Mouse (Mus musculus) olfactory bulb, adult 2 months (tissue): Measurements from ENCODE around the gene Zic2. TPM values are rescaled to one million over a fixed set of nuclear protein-coding genes. Genes with fewer than 3 reads are reported as not detected.
"Not testable (repeated sequence)": the region's sequence is repeated elsewhere in the genome, so short reads cannot be mapped to it uniquely, and the experiment has no call there.

Experiments used
- H3K27ac ChIP-seq: fragments of 200-500 bp; 2 replicates; pipeline ENCODE4 v1.5.1; 2012; ENCODE audit warnings: low read depth, low read length; ENCODE audit not compliant: insufficient read depth
- H3K4me1 ChIP-seq: fragments of 200-500 bp; 2 replicates; pipeline ENCODE4 v1.6.1; 2012; ENCODE audit warnings: low read length; ENCODE audit not compliant: control insufficient read depth, insufficient read depth
- H3K4me3 ChIP-seq: fragments of 200-500 bp; 2 replicates; pipeline ENCODE4 v1.5.1; 2012; ENCODE audit warnings: mild to moderate bottlenecking, low read depth, low read length, moderate library complexity; ENCODE audit not compliant: insufficient read depth
- CTCF ChIP-seq: fragments of 200-500 bp; IDR thresholded peaks from 2 replicates; pipeline ENCODE4 v1.5.1; 2012; ENCODE audit warnings: low read depth, mild to moderate bottlenecking, low read length, moderate library complexity; ENCODE audit not compliant: insufficient read depth
- POLR2A ChIP-seq: fragments of 200-500 bp; IDR thresholded peaks from 2 replicates; pipeline ENCODE4 v1.6.1; 2012; ENCODE audit warnings: mild to moderate bottlenecking, low read depth, low read length, moderate library complexity; ENCODE audit not compliant: insufficient read depth
- WGBS: fragments of 180-500 bp; shearing (Covaris S2); methylation state at CpG from one replicate; pipeline ENCODE4 v1.1.7; 2018; 5-methylcytosine and 5-hydroxymethylcytosine counted together
- polyA plus RNA-seq: library from polyadenylated mRNA; stranded (reverse); fragments of >200 nt; gene quantifications from 2 replicates; pipeline ENCODE4 v1.2.4, GENCODE M21; 2012; ENCODE audit warnings: low replicate concordance; ENCODE audit not compliant: missing spikeins, insufficient read depth, insufficient read length

Gene Zic2
- polyA plus RNA-seq, 1 experiment = not detected

- TF ChIP-seq POLR2A (no peak), CTCF (no peak)
- Histone ChIP-seq H3K4me1 (peaks cover 21% of the 10 kb centered on the region), H3K27ac (no peak within 1 kb of the TSS), H3K4me3 (peak within 1 kb of the TSS; percentile 41)
- WGBS = 2% methylated on average over 59 of the region's 59 CpGs
These were observed 24.5 kb upstream of the Zic2 start, which contains the start of gene Gm5089 for GRCm38 (mm10) chr14:122450496-122451382. Gene Gm5089 (minus strand): TSS chr14:122451115.

GRCm38 (mm10) chr14:122451551-122452145, 23.6 kb upstream of the Zic2 start:
- H3K4me1 ChIP-seq = peaks cover 21% of the 10 kb centered on the region
- H3K4me3 ChIP-seq = no peak overlapping the region
- H3K27ac ChIP-seq = no peak overlapping the region
- no peak for TF ChIP-seq POLR2A
- TF ChIP-seq CTCF = no peak
- WGBS = 87% methylated on average over 5 of the region's 5 CpGs

GRCm38 (mm10) chr14:122452701-122453387, 22.4 kb upstream of the Zic2 start:
- 51% methylated on average over 13 of the region's 13 CpGs for WGBS
- Histone ChIP-seq H3K4me3 (no peak overlapping the region), H3K27ac (no peak overlapping the region), H3K4me1 (peaks cover 21% of the 10 kb centered on the region)
- TF ChIP-seq POLR2A (no peak), CTCF (no peak)

GRCm38 (mm10) chr14:122453388-122453995, 21.7 kb upstream of the Zic2 start:
- 13% methylated on average over 32 of the region's 32 CpGs for WGBS
- no peak for TF ChIP-seq POLR2A
- TF ChIP-seq CTCF = no peak

GRCm38 (mm10) chr14:122453996-122454738, 21.1 kb upstream of the Zic2 start:
- peaks cover 21% of the 10 kb centered on the region for H3K4me1 ChIP-seq
- WGBS = 41% methylated on average over 12 of the region's 12 CpGs
- no peak overlapping the region for H3K27ac ChIP-seq
- no peak for TF ChIP-seq CTCF
- TF ChIP-seq POLR2A = no peak
- no peak overlapping the region for H3K4me3 ChIP-seq

More at GRCm38 (mm10) chr14:122453388-122453995, 21.7 kb upstream of the Zic2 start:
- Histone ChIP-seq H3K4me3 (peak overlapping the region; percentile 2; the same call in 1 of the 2 replicates), H3K27ac (no peak overlapping the region), H3K4me1 (peaks cover 21% of the 10 kb centered on the region)

GRCm38 (mm10) chr14:122454901-122455561, 20.2 kb upstream of the Zic2 start:
- Histone ChIP-seq H3K27ac (no peak overlapping the region), H3K4me1 (peaks cover 19% of the 10 kb centered on the region), H3K4me3 (no peak overlapping the region)
- TF ChIP-seq POLR2A (no peak), CTCF (no peak)
- 73% methylated on average over 10 of the region's 10 CpGs for WGBS

GRCm38 (mm10) chr14:122455562-122455958, 19.7 kb upstream of the Zic2 start:
- no peak for TF ChIP-seq POLR2A
- TF ChIP-seq CTCF = no peak
- Histone ChIP-seq H3K4me1 (peaks cover 14% of the 10 kb centered on the region), H3K4me3 (no peak overlapping the region), H3K27ac (no peak overlapping the region)
- 64% methylated on average over 4 of the region's 4 CpGs for WGBS

- 81% methylated on average over 10 of the region's 12 CpGs for WGBS
- H3K4me1 ChIP-seq, H3K27ac ChIP-seq, H3K4me3 ChIP-seq: not testable (repeated sequence)
These were observed 15.9 kb upstream of the Zic2 start for GRCm38 (mm10) chr14:122459332-122459731.
